Mouse (Mus musculus): ENCODE measurements around the gene Pank3. TPM values are rescaled to one million over a fixed set of nuclear protein-coding genes. Genes with fewer than 3 reads are reported as not detected.

The Pank3 gene
- polyA plus RNA-seq, 1 experiment from 2014 or later = 5.5 TPM

DNA sequence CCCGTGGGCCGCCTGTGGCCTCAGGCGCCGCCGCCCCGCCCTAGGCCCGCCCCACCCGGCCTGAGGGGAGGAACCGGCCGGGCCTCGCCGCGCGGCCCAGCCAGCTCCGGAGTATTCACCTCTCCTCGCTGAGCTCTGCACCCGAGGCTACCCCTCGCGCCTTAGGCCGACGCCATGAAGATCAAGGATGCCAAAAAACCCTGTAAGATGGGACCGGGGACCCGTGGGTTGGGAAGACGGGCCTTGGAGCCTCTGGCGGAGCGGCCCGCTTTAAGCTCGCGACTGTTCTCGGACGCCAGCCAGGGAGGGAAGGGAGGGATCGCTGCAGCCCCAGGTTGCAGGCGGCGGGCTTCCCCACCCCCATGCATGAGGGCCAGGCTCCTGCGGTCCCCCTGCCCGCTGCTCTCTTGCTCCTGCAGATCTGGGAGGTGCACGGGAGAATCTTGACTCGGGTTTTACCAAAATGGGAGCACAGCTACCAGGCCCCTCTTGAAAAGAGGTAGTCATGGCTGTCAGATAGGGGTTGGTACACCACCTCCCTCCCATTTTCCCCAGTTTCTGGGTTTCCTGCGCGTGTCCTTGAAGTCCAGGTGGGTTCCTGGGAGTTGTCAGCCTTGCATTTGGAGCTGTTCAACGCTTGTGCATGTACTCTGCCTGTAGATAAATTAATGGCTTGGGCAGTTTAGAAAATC, 608 bp downstream of the Pank3 start:
- no peaks in the 10 kb centered on the region for H3K27me3 ChIP-seq (ENCODE audit: insufficient read depth, low read length)
- no peaks in the 10 kb centered on the region for H3K9me3 ChIP-seq (ENCODE audit: low read length)
- 0 out of 2 replicates have a peak, but pooled peaks cover 2% of the 10 kb centered on the region for H3K36me3 ChIP-seq (replicated peaks; ENCODE audit: insufficient read depth, low read length)
- peak overlapping the region; percentile 86 for H3K9ac ChIP-seq (replicated peaks)
- TF ChIP-seq EP300 (IDR thresholded peaks at IDR 0.05; ENCODE audit: low read depth) (no peak), CTCF (IDR thresholded peaks at IDR 0.05; ENCODE audit: low read depth) (no peak)
- H3K4me3 ChIP-seq (ENCODE audit: low read depth, low read length) = peak overlapping the region; percentile 71
- peak; percentile 91 for ATAC-seq
- H3K4me2 ChIP-seq (ENCODE audit: low read depth, low read length) = peak overlapping the region; percentile 83
- peaks cover 26% of the 10 kb centered on the region for H3K4me1 ChIP-seq (ENCODE audit: insufficient read depth)
- H3K27ac ChIP-seq (ENCODE audit: low read depth) = peak overlapping the region; percentile 89
- no peak for DNase-seq
- under 1% methylated on average over 26 of the region's 41 CpGs for WGBS (ENCODE audit: insufficient replicate concordance)

DNA sequence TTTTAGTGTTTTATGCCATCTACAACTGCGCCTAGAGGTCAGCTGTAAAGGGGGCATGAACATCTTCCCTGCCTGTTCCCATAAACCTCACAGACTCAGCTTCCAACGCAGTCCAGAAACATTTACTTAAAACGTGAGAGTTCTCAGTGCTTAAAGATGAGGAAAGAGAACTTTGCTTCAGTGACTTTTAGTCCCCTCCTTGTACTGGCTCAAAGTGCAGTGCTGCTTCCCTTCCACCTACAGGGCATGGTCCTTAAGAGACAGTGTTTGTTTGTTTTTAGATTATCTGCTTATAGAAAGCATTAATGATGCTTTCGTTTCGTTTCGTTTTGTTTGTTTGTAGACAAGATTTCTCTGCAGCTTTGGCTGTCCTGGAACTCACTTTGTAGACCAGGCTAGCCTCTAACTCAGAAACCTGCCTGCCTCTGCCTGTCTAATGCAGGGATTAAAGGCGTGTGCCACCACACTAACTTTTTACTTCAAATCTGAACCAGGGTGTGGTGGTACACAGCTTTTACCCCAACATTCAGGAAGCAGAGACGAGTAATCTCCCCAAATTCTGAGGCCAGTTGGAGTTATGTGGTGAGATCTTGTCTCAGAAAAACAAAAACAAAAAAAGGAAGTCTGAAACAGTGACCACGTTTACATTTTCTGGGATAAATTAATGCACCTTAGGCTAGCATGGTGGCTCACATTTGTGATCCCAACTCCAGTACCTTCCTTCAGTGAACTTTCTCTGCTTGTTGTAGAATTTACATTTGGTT, 1.6 kb downstream of the Pank3 start:
- no peaks in the 10 kb centered on the region for H3K27me3 ChIP-seq (ENCODE audit: insufficient read depth, low read length)
- peak overlapping the region; percentile 86 for H3K9ac ChIP-seq (replicated peaks)
- 0 out of 2 replicates have a peak, but pooled peaks cover 2% of the 10 kb centered on the region for H3K36me3 ChIP-seq (replicated peaks; ENCODE audit: insufficient read depth, low read length)
- TF ChIP-seq EP300 (IDR thresholded peaks at IDR 0.05; ENCODE audit: low read depth) = no peak
- TF ChIP-seq CTCF (IDR thresholded peaks at IDR 0.05; ENCODE audit: low read depth) = no peak
- ATAC-seq = no peak
- no peaks in the 10 kb centered on the region for H3K9me3 ChIP-seq (ENCODE audit: low read length)
- 37% methylated on average over 9 of the region's 9 CpGs for WGBS (ENCODE audit: insufficient replicate concordance)
- peak overlapping the region; percentile 83 for H3K4me2 ChIP-seq (ENCODE audit: low read depth, low read length)
- H3K27ac ChIP-seq (ENCODE audit: low read depth) = peak overlapping the region; percentile 89; the same call in 1 of the 2 replicates
- no peak for DNase-seq
- peaks cover 26% of the 10 kb centered on the region for H3K4me1 ChIP-seq (ENCODE audit: insufficient read depth)
- peak overlapping the region; percentile 71 for H3K4me3 ChIP-seq (ENCODE audit: low read depth, low read length)

DNA sequence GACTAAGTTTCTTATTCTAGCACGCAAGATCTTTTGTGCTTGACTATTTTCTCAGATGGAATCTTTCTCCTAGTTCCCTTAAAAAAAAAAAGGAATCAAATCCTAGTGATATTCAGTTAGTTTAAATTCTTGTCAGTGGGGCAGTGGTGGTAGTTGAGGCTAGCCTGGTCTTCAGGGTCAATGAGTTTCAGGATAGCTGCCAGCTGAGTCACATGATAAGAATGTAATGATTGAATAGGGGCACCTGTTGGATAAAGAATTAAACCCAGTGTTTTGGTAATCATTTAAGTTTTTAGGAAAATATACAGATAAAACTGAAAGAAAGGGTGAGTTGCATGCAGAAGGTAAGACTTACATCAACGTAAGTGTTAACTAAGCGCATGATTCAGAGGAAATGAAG, 6.3 kb downstream of the Pank3 start:
- TF ChIP-seq CTCF (IDR thresholded peaks at IDR 0.05; ENCODE audit: low read depth) (no peak), EP300 (IDR thresholded peaks at IDR 0.05; ENCODE audit: low read depth) (no peak)
- Histone ChIP-seq H3K27me3 (ENCODE audit: insufficient read depth, low read length) (no peaks in the 10 kb centered on the region), H3K4me3 (ENCODE audit: low read depth, low read length) (no peak overlapping the region), H3K9ac (replicated peaks) (no peak overlapping the region), H3K27ac (ENCODE audit: low read depth) (no peak overlapping the region), H3K36me3 (replicated peaks; ENCODE audit: insufficient read depth, low read length) (peaks cover 27% of the 10 kb centered on the region), H3K9me3 (ENCODE audit: low read length) (no peaks in the 10 kb centered on the region), H3K4me1 (ENCODE audit: insufficient read depth) (peaks cover 12% of the 10 kb centered on the region), H3K4me2 (ENCODE audit: low read depth, low read length) (no peak overlapping the region)
- WGBS (ENCODE audit: insufficient replicate concordance) = 92% methylated on average over 3 of the region's 3 CpGs
- DNase-seq (no peak), ATAC-seq (no peak)

DNA sequence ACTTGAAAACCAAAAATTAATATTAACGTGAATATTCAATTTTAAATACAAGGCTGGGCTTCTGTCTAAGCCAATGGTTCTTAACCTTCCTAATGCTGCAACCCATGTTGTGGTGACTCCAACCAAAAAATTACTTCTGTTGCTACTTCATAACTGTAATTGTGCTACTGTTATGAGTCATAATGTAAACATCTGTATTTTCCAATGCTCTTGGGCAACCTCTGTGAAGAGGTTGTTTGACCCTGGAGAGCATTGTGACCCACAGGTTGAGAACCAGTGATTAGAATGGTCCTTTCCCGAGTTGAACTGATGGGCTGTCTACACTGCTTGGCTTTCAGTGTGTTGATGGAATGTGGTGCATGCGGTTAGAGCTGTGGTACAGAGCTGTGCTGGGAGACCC, 7.2 kb downstream of the Pank3 start:
- peaks cover 5% of the 10 kb centered on the region; the same call in 1 of the 2 replicates for H3K4me1 ChIP-seq (ENCODE audit: insufficient read depth)
- TF ChIP-seq EP300 (IDR thresholded peaks at IDR 0.05; ENCODE audit: low read depth) = no peak
- no peak for TF ChIP-seq CTCF (IDR thresholded peaks at IDR 0.05; ENCODE audit: low read depth)
- no peak overlapping the region for H3K4me3 ChIP-seq (ENCODE audit: low read depth, low read length)
- ATAC-seq (no peak), DNase-seq (no peak)
- H3K4me2 ChIP-seq (ENCODE audit: low read depth, low read length) = no peak overlapping the region
- no peak overlapping the region for H3K27ac ChIP-seq (ENCODE audit: low read depth)
- 72% methylated on average over 3 of the region's 3 CpGs for WGBS (ENCODE audit: insufficient replicate concordance)
- H3K9ac ChIP-seq (replicated peaks) = no peak overlapping the region
- H3K27me3 ChIP-seq (ENCODE audit: insufficient read depth, low read length) = no peaks in the 10 kb centered on the region
- peaks cover 29% of the 10 kb centered on the region for H3K36me3 ChIP-seq (replicated peaks; ENCODE audit: insufficient read depth, low read length)
- H3K9me3 ChIP-seq (ENCODE audit: low read length) = no peaks in the 10 kb centered on the region

DNA sequence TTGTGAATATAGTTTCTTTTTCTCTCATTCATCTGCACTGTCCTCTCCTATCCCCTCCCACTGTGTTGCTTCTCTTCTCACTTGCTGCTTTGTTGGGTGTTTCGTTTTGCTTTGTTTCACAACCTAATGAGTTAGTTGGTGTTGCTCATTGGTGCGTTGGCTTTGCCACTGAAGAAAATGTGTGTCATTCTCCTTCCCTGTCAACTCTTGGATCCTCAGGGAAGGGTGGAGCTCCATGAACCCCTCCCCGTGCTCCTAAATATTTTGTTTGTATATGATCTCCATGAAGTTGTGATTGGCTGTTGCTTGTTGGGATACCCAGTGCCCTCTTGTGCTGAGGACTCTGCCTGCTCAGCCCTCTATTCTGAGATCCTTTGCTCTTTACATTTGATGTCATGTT, 11.1 kb downstream of the Pank3 start:
- Histone ChIP-seq H3K4me3 (ENCODE audit: low read depth, low read length) (no peak overlapping the region), H3K4me2 (ENCODE audit: low read depth, low read length) (no peak overlapping the region), H3K27me3 (ENCODE audit: insufficient read depth, low read length) (no peaks in the 10 kb centered on the region), H3K36me3 (replicated peaks; ENCODE audit: insufficient read depth, low read length) (peaks cover 59% of the 10 kb centered on the region), H3K27ac (ENCODE audit: low read depth) (no peak overlapping the region), H3K9ac (replicated peaks) (no peak overlapping the region), H3K4me1 (ENCODE audit: insufficient read depth) (no peaks in the 10 kb centered on the region), H3K9me3 (ENCODE audit: low read length) (no peaks in the 10 kb centered on the region)
- ATAC-seq = no peak
- TF ChIP-seq EP300 (IDR thresholded peaks at IDR 0.05; ENCODE audit: low read depth) (no peak), CTCF (IDR thresholded peaks at IDR 0.05; ENCODE audit: low read depth) (no peak)
- no peak for DNase-seq
- 78% methylated on average over 3 of the region's 3 CpGs for WGBS (ENCODE audit: insufficient replicate concordance)

DNA sequence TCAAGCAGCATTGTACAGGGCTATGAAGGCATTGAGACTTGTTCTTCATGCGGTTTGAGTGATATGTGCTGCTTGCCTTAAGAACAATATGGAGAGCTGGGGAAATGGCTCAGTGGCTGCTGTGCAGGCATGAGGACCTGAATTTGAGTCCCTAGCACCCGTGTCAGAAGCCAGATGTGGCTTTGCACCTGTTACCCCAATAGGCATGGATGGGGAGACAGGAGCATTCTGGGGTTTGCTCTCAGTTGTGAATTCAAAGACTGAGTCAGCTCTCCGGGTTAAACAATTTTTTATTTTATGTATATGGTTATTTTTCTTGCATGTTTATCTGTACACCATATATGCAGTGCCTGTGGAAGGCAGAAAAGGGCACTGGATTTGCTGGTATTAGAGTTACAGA, 13.2 kb downstream of the Pank3 start:
- Histone ChIP-seq H3K4me3 (ENCODE audit: low read depth, low read length) (no peak overlapping the region), H3K4me2 (ENCODE audit: low read depth, low read length) (no peak overlapping the region), H3K9me3 (ENCODE audit: low read length) (no peaks in the 10 kb centered on the region), H3K27me3 (ENCODE audit: insufficient read depth, low read length) (no peaks in the 10 kb centered on the region), H3K4me1 (ENCODE audit: insufficient read depth) (no peaks in the 10 kb centered on the region), H3K27ac (ENCODE audit: low read depth) (no peak overlapping the region), H3K9ac (replicated peaks) (no peak overlapping the region), H3K36me3 (replicated peaks; ENCODE audit: insufficient read depth, low read length) (peaks cover 64% of the 10 kb centered on the region)
- 84% methylated on average over 3 of the region's 3 CpGs for WGBS (ENCODE audit: insufficient replicate concordance)
- TF ChIP-seq CTCF (IDR thresholded peaks at IDR 0.05; ENCODE audit: low read depth) (no peak), EP300 (IDR thresholded peaks at IDR 0.05; ENCODE audit: low read depth) (no peak)
- DNase-seq (no peak), ATAC-seq (no peak)
